Mouse (Mus musculus) spleen, postnatal 10 days (tissue): ENCODE data around the gene Cnga3.

ENCODE experiments used
- DNase-seq, 2 experiments: peaks; one replicate each; pipeline ENCODE4 v3.0.0; 2021 to 2022; ENCODE audit warnings: low spot score in 2 of 2

Gene Cnga3

GRCm38 (mm10) chr1:37214144-37214543 lies at the start of gene Cnga3:
TSS of gene Cnga3 (plus strand) at chr1:37214434.
- DNase-seq = no peak

- DNase-seq = no peak
Measured at GRCm38 (mm10) chr1:37166066-37166465, 48.2 kb upstream of the Cnga3 start.

DNA sequence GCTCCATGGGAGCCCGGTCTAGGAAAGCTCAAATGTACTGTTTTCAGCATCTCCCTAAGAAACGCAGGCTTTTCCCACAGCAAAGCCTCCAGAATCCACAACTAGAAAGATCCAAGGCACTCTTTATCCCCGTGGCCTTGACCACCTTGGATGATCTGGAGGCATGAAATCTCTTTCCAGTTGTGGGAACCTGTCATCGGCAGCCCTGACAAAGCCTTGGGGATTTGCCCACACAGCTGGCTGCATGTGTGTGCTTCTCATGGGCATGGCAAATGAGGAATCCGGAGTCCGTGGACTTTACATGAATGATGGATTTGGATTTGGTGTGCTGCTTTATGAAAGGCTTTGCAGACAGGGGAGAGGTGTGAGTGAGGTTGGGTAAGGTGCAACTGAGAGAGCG lies 46.3 kb upstream of the Cnga3 start:
- DNase-seq = no peak

GRCm38 (mm10) chr1:37177874-37178273 lies 36.4 kb upstream of the Cnga3 start:
- DNase-seq = no peak

- DNase-seq = no peak
Measured at GRCm38 (mm10) chr1:37179852-37180251, 34.4 kb upstream of the Cnga3 start.

GRCm38 (mm10) chr1:37187050-37187449 lies 27.2 kb upstream of the Cnga3 start:
- no peak for DNase-seq

DNA sequence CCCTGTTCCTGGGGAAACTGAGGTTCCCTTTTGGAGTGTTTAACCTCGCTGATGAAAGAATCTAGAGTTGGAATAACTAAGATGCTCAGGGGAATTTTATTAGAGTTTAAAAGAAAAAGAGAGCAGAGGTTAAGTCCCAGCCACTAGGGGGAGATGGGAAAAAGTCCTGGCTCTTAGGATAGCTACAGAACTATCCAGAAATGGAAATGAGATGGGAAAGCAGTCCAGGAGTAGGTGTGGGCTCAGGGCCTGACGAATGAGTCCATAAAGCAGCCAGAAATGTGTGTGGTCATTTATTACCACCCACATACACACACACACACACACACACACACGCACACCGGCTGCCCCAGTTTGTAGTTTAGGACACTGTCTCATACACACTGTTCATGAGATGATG lies 19.6 kb upstream of the Cnga3 start:
- DNase-seq = no peak

GRCm38 (mm10) chr1:37201406-37201805 lies 12.8 kb upstream of the Cnga3 start:
- no peak for DNase-seq

- no peak for DNase-seq
Measured at GRCm38 (mm10) chr1:37207743-37208142, 6.5 kb upstream of the Cnga3 start.

GRCm38 (mm10) chr1:37212375-37212774 lies 1.9 kb upstream of the Cnga3 start:
- DNase-seq = no peak

DNA sequence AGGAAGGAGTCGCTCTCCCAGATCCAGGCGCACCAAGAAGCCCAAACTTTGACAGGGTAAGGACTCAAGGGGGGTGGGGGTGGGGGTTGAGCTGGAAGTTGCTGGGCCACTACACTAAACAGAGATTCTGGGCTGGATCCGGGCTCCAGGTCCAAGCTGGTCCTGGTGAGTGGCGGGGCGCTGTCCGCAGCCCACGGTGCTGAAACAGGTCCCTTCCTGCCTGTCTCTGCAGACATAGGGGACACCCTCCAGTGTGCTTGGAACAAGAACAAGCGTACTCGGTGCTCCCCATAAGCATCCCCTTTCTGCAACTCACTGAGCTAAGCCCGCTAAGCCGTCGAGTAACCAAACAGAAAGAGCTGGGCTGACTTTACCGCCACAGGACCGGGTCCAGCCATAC lies 4.2 kb downstream of the Cnga3 start:
- DNase-seq = peak; percentile 11 to 61

DNA sequence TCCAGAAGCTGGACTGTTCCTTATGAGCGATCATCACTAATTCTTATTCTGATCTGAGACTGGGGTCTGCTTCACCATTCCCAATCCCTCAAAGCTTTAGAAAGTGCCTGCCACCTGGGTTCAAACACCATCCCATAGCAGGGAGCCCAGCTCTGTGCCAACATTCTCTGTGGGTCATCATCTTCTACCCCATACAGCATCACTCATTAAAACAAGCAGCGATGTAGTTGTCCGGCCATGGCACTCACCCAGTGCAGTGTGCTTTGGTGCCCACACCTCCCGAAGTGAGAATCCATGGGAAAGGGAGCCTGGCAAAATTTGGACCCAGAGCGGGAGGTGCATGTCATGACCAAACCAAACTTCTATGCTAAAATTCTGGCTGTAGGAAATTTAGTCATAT lies 5.4 kb downstream of the Cnga3 start:
- no peak for DNase-seq

DNA sequence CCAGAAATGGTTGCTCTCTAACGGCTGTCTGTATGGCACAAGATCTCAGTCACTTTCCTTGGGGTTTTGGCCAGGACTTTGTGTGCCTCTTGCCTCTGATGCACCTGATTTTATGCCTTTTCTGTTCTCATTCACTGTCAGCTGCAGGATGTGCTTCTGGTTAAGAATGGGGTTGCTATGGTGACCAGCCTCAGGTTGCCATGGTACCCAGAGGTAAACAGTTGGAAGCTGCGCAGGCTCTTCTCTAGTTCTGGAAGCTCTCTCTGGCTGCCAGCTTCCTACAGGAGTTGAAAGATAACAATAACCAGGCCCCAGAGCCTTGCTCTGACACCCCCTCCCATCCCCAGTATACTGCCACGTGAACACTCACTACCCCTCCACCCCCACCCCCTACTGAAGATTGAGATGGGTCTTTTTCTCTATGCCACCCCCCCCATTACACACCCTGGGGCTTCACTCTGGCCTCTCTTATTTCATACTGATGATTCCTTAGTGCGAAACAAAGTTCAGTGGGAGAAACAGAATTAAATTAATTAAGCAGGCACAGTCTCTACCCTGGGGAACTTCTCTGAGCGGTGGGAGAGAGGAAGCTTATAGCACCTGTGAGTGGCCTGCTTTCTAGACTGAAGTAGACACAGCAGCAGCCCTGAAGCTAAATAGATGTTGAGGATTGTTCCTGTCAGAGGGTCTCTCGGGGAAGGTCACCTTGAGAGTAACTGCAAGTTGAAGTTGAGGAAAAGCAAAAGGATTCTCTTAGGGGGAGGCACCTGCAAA lies 6.1 kb downstream of the Cnga3 start:
- DNase-seq = no peak

DNA sequence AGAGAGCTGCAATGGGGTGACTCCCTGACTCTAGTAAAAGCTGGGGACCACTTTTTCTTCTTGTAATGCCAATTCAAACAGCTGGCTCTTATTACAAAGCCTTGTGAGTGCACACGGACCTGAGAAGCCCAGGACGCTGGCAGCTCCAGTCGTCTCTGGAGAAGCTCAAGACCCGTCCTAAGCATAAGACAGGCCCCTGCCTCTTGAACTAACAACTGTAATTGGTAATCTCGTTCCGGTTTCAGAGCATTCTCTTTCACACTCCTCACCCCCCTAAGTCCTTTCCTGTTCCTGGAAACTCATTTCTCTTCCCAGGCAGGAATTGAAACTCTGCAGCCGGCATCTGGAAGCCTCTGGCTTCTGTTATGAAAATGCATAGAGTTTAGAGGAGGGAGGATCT lies 7.8 kb downstream of the Cnga3 start:
- no peak for DNase-seq

GRCm38 (mm10) chr1:37230404-37230803 lies 16.2 kb downstream of the Cnga3 start:
- no peak for DNase-seq

DNA sequence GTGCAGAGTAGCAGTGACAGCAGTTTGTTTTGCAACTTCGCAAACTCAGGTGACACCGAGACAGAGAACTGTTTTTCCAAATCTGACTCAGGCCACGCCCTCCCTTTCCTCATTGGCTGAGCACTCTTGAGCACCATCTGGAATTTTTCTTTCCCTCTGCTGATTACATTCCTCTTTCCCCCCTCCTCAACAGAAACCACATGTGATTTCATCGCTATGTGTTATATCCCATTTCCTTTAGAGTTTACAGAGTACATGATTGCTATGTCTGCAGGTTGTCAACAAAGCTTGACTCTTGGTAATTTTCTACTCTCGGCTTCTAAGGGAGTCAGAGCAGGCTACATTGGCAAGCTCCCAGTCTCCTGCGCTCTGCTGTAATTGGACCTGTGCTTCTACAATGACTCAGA lies 17.1 kb downstream of the Cnga3 start:
- no peak for DNase-seq

GRCm38 (mm10) chr1:37239045-37239635 lies 24.9 kb downstream of the Cnga3 start:
- DNase-seq = no peak

GRCm38 (mm10) chr1:37242253-37242652 lies 28.0 kb downstream of the Cnga3 start:
- DNase-seq = no peak

- DNase-seq = no peak
Measured at GRCm38 (mm10) chr1:37246476-37246875, 32.2 kb downstream of the Cnga3 start.

- DNase-seq = no peak
Measured at GRCm38 (mm10) chr1:37248406-37248805, 34.2 kb downstream of the Cnga3 start.

DNA sequence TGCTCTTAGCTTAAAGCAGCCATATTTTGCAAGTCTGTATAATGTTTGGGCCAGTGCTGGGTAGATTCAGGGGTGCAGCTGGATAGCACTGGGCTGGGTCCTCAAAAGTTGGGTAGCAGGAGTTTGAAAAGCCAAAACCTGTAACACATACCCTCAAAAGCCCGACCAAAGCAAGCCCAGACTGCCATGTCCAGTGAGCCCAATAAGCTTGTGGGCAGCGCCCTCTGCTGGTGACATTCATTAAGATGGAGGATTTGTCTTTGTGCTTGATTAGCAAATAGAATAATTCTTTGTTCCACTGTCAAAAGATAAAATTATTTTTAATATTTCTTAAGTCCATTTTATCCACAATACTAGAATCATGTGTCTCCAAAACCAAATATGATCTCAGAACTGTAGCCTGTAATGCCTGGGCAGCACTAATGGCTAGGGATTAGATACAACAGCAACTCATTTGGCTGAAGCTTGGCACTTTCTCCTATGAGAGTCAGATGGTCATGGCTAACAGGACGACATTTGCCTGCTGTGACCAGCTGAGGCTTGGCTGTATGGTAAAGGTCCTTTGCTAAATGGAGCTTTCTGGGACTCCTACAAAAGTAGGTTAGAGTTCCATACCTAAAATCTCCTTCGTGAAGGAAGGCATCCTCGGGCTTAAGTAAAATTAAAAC lies 36.5 kb downstream of the Cnga3 start:
- DNase-seq = peak; percentile 61 to 84

DNA sequence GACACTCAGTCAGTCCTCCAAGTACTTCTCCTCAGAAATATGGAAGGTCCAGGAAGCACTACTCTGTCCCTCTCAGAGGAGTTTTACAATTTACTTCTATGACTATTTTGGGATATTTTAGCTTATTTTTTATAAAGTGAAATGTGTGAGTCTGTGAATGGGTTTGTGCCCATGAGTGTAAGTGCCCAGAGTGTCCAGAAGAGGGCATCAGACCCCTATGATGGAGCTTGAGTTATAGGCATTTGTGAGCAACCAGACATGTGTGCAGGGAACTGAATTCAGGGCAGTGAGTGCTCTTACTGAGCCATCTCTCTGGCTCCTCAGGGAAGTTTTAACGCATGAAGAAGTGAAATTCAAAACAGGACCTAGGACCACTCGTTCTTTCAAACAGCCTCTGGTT lies 44.2 kb downstream of the Cnga3 start:
- DNase-seq = no peak

DNA sequence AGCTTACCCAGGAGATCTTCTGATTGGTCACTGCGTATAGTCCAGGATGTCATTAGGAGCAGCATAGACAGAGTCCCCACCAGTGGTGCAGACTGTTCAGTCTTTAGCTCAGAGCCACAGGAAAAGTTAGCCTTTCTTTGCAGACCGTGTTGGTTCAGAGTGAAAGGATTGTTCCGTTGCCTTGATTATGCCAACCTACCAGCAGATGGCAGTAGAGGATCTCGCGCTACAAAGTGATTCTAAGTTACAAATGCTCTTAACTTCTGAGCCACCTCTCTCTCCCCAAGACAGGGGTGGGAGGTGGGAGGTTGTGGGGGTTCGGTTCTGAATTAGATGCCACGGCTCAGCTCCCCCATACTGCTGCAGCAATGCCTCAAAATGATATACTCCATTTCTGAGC lies 58.2 kb downstream of the Cnga3 start:
- peak; percentile 21 to 65 for DNase-seq
